8 mouse cellular contexts compared by ENCODE assay signal in the genomic region with DNA sequence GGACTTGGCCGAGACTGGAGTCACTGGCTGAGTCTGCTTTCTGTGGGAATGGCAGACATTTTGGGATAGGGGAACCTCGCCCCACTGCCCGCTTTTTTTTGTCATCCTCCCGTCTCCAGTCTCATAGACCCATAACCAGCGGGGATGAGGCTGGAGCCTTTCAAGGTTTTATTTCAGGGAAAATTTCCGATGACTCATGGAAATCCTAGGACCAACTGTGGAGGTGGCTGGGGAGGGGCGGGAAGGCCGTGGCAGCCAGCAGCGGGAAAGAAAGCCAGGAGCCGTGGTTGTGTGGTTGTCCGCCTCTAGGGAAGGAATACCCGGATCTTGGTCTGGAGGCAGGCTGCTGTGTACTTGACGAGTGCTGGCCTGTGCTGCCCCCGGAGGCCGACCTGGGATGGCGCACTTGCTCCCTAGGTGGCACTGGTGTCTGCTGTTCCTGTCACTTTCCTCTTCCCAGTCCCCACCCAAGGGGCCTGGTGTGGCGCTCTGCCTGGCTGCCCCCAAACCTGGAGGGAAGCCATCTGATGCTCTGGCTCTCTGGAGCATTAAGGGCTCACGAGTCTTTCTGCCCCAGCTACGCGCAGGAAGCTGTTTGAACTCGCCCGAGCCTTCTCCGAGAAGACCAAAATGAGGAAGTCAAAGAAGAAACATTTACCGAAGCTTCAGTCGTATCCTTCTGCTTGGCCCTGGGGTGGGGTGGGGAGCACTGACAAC. TPM values are rescaled to one million over a fixed set of nuclear protein-coding genes. Genes with fewer than 3 reads are reported as not detected.
DNase-seq lines count a peak whose midpoint lies in the region; ATAC-seq and TF ChIP-seq lines count a peak whose summit lies in the region.

No protein-coding gene starts in this region.

- peak; percentile 93 for TF ChIP-seq CTCF in brain, embryonic 14.5 days (IDR thresholded peaks at IDR 0.05; ENCODE audit: borderline replicate concordance, extremely low read depth, insufficient read depth, insufficient read length)
- peak; percentile 89 for TF ChIP-seq CTCF in liver, embryonic 14.5 days (IDR thresholded peaks at IDR 0.05; ENCODE audit: low read depth)

- H3K4me2 ChIP-seq in forebrain, embryonic 11.5 days (ENCODE audit: low read depth, low read length, severe bottlenecking) = peak overlapping the region; percentile 40
- peak overlapping the region; percentile 61 for H3K4me2 ChIP-seq in heart, embryonic 16.5 days (ENCODE audit: low read depth, low read length)
- H3K4me2 ChIP-seq in liver, embryonic 14.5 days (ENCODE audit: low read depth) = peak overlapping the region; percentile 52
- H3K4me2 ChIP-seq in stomach, embryonic 15.5 days = peak overlapping the region; percentile 47

- peak; percentile 90 for DNase-seq in CD4-positive, CD25-positive, alpha-beta regulatory T cell, adult 2 months (ENCODE audit: low read depth, low spot score)
- DNase-seq in brain, embryonic 14.5 days (ENCODE audit: low read depth) = peak; percentile 94
- DNase-seq in forebrain, embryonic 11.5 days (ENCODE audit: low spot score) = peak; percentile 91
- DNase-seq in kidney, postnatal 36 days = peak; percentile 92 to 93
- DNase-seq in liver, embryonic 14.5 days (ENCODE audit: low read depth in 3 of 3, low spot score in 3 of 3) = peak in 2 of 3 experiments; percentile 30 to 31
- peak; percentile 84 for DNase-seq in neural tube, embryonic 10.5 days (ENCODE audit: extremely low spot score, low spot score)

- H3K36me3 ChIP-seq in forebrain, embryonic 11.5 days (ENCODE audit: control insufficient read depth, insufficient read depth, low read length) = no peaks in the 10 kb centered on the region; the same call in 1 of the 2 replicates
- peaks cover 6% of the 10 kb centered on the region; the same call in 1 of the 2 replicates for H3K36me3 ChIP-seq in heart, embryonic 16.5 days (ENCODE audit: control insufficient read depth, insufficient read depth)
- no peaks in the 10 kb centered on the region for H3K36me3 ChIP-seq in liver, embryonic 14.5 days (replicated peaks; ENCODE audit: control insufficient read depth, insufficient read depth, low read depth)
- no peaks in the 10 kb centered on the region for H3K36me3 ChIP-seq in stomach, embryonic 15.5 days

- peak overlapping the region; percentile 48; the same call in 1 of the 2 replicates for H3K9ac ChIP-seq in forebrain, embryonic 11.5 days (ENCODE audit: low read length)
- peak overlapping the region; percentile 70 for H3K9ac ChIP-seq in heart, embryonic 16.5 days (ENCODE audit: low read length)
- H3K9ac ChIP-seq in liver, embryonic 14.5 days (replicated peaks) = no peak overlapping the region
- no peak overlapping the region; the same call in 1 of the 2 replicates for H3K9ac ChIP-seq in stomach, embryonic 15.5 days

- H3K4me1 ChIP-seq in forebrain, embryonic 11.5 days (replicated peaks; ENCODE audit: control insufficient read depth, insufficient read depth, low read length) = peaks cover 16% of the 10 kb centered on the region; the same call in 1 of the 2 replicates
- peaks cover 16% of the 10 kb centered on the region for H3K4me1 ChIP-seq in heart, embryonic 16.5 days (ENCODE audit: control insufficient read depth, insufficient read depth, low read length)
- no peaks in the 10 kb centered on the region for H3K4me1 ChIP-seq in liver, embryonic 14.5 days (replicated peaks; ENCODE audit: control insufficient read depth in 2 of 2, insufficient read depth in 2 of 2, low read length in 1 of 2)
- H3K4me1 ChIP-seq in stomach, embryonic 15.5 days = peaks cover 19% of the 10 kb centered on the region

- peak; percentile 91 for ATAC-seq in forebrain, embryonic 11.5 days (replicated peaks; ENCODE audit: low FRiP score)
- peak; percentile 90 for ATAC-seq in heart, embryonic 16.5 days (replicated peaks; ENCODE audit: extremely low read depth, insufficient read depth, low FRiP score)
- ATAC-seq in liver, embryonic 14.5 days (ENCODE audit: insufficient read depth) = peak; percentile 58
- ATAC-seq in stomach, embryonic 15.5 days (ENCODE audit: insufficient read depth, low FRiP score, low read depth) = peak; percentile 85

- no peak for TF ChIP-seq EP300 in liver, embryonic 14.5 days (IDR thresholded peaks at IDR 0.05; ENCODE audit: low read depth)

- no peak for TF ChIP-seq POLR2A in brain, embryonic 14.5 days (IDR thresholded peaks at IDR 0.05; ENCODE audit: borderline replicate concordance, extremely low read depth, insufficient read depth, insufficient read length, poor library complexity, severe bottlenecking)

- no peaks in the 10 kb centered on the region for H3K9me3 ChIP-seq in forebrain, embryonic 11.5 days (ENCODE audit: control insufficient read depth, low read length)
- H3K9me3 ChIP-seq in heart, embryonic 16.5 days (replicated peaks; ENCODE audit: control insufficient read depth, low read length) = no peaks in the 10 kb centered on the region
- H3K9me3 ChIP-seq in liver, embryonic 14.5 days (ENCODE audit: control insufficient read depth, low read length) = no peaks in the 10 kb centered on the region
- no peaks in the 10 kb centered on the region for H3K9me3 ChIP-seq in stomach, embryonic 15.5 days

- WGBS in forebrain, embryonic 11.5 days = 17% methylated on average over 25 of the region's 25 CpGs
- WGBS in heart, embryonic 16.5 days = 9% methylated on average over 25 of the region's 25 CpGs
- WGBS in liver, embryonic 14.5 days (ENCODE audit: insufficient replicate concordance) = 11% methylated on average over 25 of the region's 25 CpGs
- WGBS in stomach, embryonic 15.5 days = 11% methylated on average over 25 of the region's 25 CpGs

- H3K27ac ChIP-seq in forebrain, embryonic 11.5 days (ENCODE audit: low read depth, low read length) = peak overlapping the region; percentile 62
- H3K27ac ChIP-seq in heart, embryonic 16.5 days (ENCODE audit: low read length) = peak overlapping the region; percentile 82
- H3K27ac ChIP-seq in liver, embryonic 14.5 days = no peak overlapping the region
- H3K27ac ChIP-seq in stomach, embryonic 15.5 days = peak overlapping the region; percentile 84

- H3K4me3 ChIP-seq in forebrain, embryonic 11.5 days (ENCODE audit: low read depth, low read length) = no peak overlapping the region
- H3K4me3 ChIP-seq in heart, embryonic 16.5 days (ENCODE audit: low read length) = peak overlapping the region; percentile 33
- peak overlapping the region in 1 of 2 experiments; percentile 28; a peak in 1 of 4 replicates for H3K4me3 ChIP-seq in liver, embryonic 14.5 days (ENCODE audit: insufficient read depth in 1 of 2, low read depth in 2 of 2, low read length in 2 of 2)
- H3K4me3 ChIP-seq in stomach, embryonic 15.5 days (replicated peaks) = 0 out of 2 replicates have a peak overlapping the region, but pooled peaks have one; percentile 3

- peaks cover 9% of the 10 kb centered on the region for H3K27me3 ChIP-seq in forebrain, embryonic 11.5 days (ENCODE audit: control insufficient read depth, insufficient read depth, low read length)
- peaks cover 8% of the 10 kb centered on the region; the same call in 1 of the 2 replicates for H3K27me3 ChIP-seq in heart, embryonic 16.5 days (ENCODE audit: control insufficient read depth, insufficient read depth, low read length)
- H3K27me3 ChIP-seq in liver, embryonic 14.5 days (ENCODE audit: control insufficient read depth, insufficient read depth, low read length) = peaks cover 17% of the 10 kb centered on the region
- H3K27me3 ChIP-seq in stomach, embryonic 15.5 days (replicated peaks) = peaks cover 9% of the 10 kb centered on the region; the same call in 1 of the 2 replicates

RNA-seq across cellular contexts. Expression of gene Mrps23, which starts 16.6 kb away (rescaled TPM):
- 74.9 and 79.0 TPM in 2 replicates for polyA plus RNA-seq in brain, embryonic 14.5 days (2012; rRNA removed)
- 70.8 and 71.7 TPM in 2 replicates for polyA plus RNA-seq in forebrain, embryonic 11.5 days (2014; fragmentation: Nextera tagmentation; extraction: Ambion mirVana)
- 97.6 and 105 TPM in 2 replicates for polyA plus RNA-seq in heart, embryonic 16.5 days (2015; fragmentation: Nextera tagmentation; extraction: Ambion mirVana)
- 20.6 and 30.2 TPM in 2 replicates for polyA plus RNA-seq in liver, embryonic 14.5 days (2012; rRNA removed)
- polyA plus RNA-seq in liver, embryonic 14.5 days (2014; fragmentation: Nextera tagmentation; extraction: Ambion mirVana) = 33.3 and 33.7 TPM in 2 replicates
- 52.8 and 59.5 TPM in 2 replicates for polyA plus RNA-seq in stomach, embryonic 15.5 days (2015; fragmentation: Nextera tagmentation; extraction: Ambion mirVana)

Comparison
In these comparisons a context has a peak if more than half of its experiments do, and no peak if none do; other contexts are left out.
1. DNase-seq: peak in every context shown above with its lines; median percentile 94 in brain, embryonic 14.5 days; 92 in kidney, postnatal 36 days; 91 in forebrain, embryonic 11.5 days; 90 in CD4-positive, CD25-positive, alpha-beta regulatory T cell, adult 2 months; 84 in neural tube, embryonic 10.5 days; 30 in liver, embryonic 14.5 days.
2. H3K9ac ChIP-seq: peak in forebrain, embryonic 11.5 days (single experiment) and heart, embryonic 16.5 days (single experiment); none in liver, embryonic 14.5 days (single experiment) and stomach, embryonic 15.5 days (single experiment).
3. Peak in every context shown above with its lines, with median percentiles within 50 percentile points of each other: ATAC-seq and H3K4me2 ChIP-seq.